Mouse (Mus musculus) hindbrain, embryonic 13.5 days (tissue): ENCODE results near the gene Zfp446. TPM values are rescaled to one million over a fixed set of nuclear protein-coding genes. Genes with fewer than 3 reads are reported as not detected.
A peak's percentile ranks its signal among the peaks of the same experiment; 100 is the strongest.

Experiments used
- ATAC-seq: fragments of 200-750 bp; cut with Nextera tagmentation; 2 replicates; pipeline ENCODE4 v1.8.0; 2017; ENCODE audit warnings: moderate TSS enrichment; ENCODE audit not compliant: low FRiP score
- H3K27ac ChIP-seq: fragments of 300-500 bp; sonication (generic); 2 replicates; pipeline ENCODE4 v1.5.1; 2015; ENCODE audit warnings: inconsistent platforms, mild to moderate bottlenecking, moderate library complexity
- H3K27me3 ChIP-seq: fragments of 300-500 bp; sonication (generic); 2 replicates; pipeline ENCODE4 v1.6.1; 2015; ENCODE audit warnings: mild to moderate bottlenecking, inconsistent platforms
- H3K36me3 ChIP-seq: fragments of 300-500 bp; sonication (generic); 2 replicates; pipeline ENCODE4 v1.6.1; 2015; ENCODE audit warnings: mild to moderate bottlenecking, inconsistent platforms
- H3K4me1 ChIP-seq: fragments of 300-500 bp; sonication (generic); replicated peaks from 2 replicates; pipeline ENCODE4 v1.6.1; 2015; ENCODE audit warnings: inconsistent platforms
- H3K4me2 ChIP-seq: fragments of 300-500 bp; sonication (generic); 2 replicates; pipeline ENCODE4 v1.6.1; 2015; ENCODE audit warnings: inconsistent platforms, mild to moderate bottlenecking, moderate library complexity
- H3K4me3 ChIP-seq: fragments of 300-500 bp; sonication (generic); 2 replicates; pipeline ENCODE4 v1.5.1; 2015; ENCODE audit warnings: mild to moderate bottlenecking, inconsistent platforms
- H3K9ac ChIP-seq: fragments of 300-500 bp; sonication (generic); 2 replicates; pipeline ENCODE4 v1.6.1; 2015; ENCODE audit warnings: mild to moderate bottlenecking, inconsistent platforms
- H3K9me3 ChIP-seq: fragments of 300-500 bp; sonication (generic); 2 replicates; pipeline ENCODE4 v1.6.1; 2016; ENCODE audit warnings: inconsistent platforms
- WGBS: fragments of 180-500 bp; shearing (Covaris S2); methylation state at CpG from one replicate; pipeline ENCODE4 v1.1.7; 2015; 5-methylcytosine and 5-hydroxymethylcytosine counted together
- polyA plus RNA-seq: library from polyadenylated mRNA; unstranded; fragments of >200 nt; fragmentation: Nextera tagmentation; extraction: Ambion mirVana; gene quantifications from 2 replicates; pipeline ENCODE4 v1.2.1, GENCODE M21; 2015

Gene Zfp446
- polyA plus RNA-seq, 1 experiment from 2014 or later = 12.4 TPM

- H3K4me1 ChIP-seq = peaks cover 42% of the 10 kb centered on the region
- no peak for ATAC-seq
- 92% methylated on average over 7 of the region's 7 CpGs for WGBS
- H3K27me3 ChIP-seq = no peaks in the 10 kb centered on the region
- H3K36me3 ChIP-seq = peaks cover 70% of the 10 kb centered on the region
- 0 out of 2 replicates have a peak overlapping the region, but pooled peaks have one; percentile 8 for H3K27ac ChIP-seq
- no peak overlapping the region for H3K9ac ChIP-seq
- no peaks in the 10 kb centered on the region for H3K9me3 ChIP-seq
- H3K4me2 ChIP-seq = no peak overlapping the region
- no peak overlapping the region for H3K4me3 ChIP-seq
These were observed 54.9 kb downstream of the Zfp446 start for GRCm38 (mm10) chr7:13032541-13032940.

DNA sequence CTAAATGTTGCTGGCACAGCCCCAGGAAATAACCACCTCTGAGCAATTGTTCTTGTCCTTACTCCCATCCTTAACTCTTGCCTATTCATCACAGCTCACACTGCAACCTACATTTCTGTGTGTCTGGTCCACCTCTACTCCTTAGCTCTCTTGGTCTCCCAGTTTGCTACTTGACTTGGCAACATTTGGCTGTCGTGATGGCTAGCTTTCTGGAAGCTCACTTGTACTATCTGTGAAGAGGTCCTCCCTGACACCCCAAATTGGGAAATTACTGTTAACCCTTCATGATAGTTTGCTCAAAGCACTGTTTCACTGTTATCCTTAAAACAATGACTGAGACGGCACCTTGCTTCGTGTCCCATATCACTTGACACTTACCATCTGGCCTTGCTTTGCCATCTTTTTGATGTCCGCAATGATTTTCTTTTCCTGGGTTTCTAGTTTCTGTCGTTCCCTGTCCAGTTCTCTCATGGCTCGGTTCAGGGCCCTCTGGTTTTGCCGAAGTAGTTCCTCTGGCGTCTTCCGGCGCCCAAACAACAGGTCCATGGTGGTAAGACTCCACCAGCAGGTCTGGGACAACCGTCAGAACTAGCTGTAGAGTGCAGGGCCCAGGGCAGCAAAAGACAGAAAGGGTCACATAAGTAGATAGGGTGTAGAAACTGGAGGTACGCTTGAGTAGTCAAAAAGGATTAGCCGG, 56.0 kb downstream of the Zfp446 start:
- H3K27me3 ChIP-seq = no peaks in the 10 kb centered on the region
- peaks cover 60% of the 10 kb centered on the region for H3K36me3 ChIP-seq
- H3K4me1 ChIP-seq = peaks cover 41% of the 10 kb centered on the region
- 52% methylated on average over 13 of the region's 13 CpGs for WGBS
- H3K9ac ChIP-seq = peak overlapping the region; percentile 85
- peak overlapping the region; percentile 95 for H3K4me2 ChIP-seq
- H3K27ac ChIP-seq = peak overlapping the region; percentile 95
- no peak for ATAC-seq
- no peaks in the 10 kb centered on the region for H3K9me3 ChIP-seq
- H3K4me3 ChIP-seq = peak overlapping the region; percentile 58

GRCm38 (mm10) chr7:13034148-13034977, 56.7 kb downstream of the Zfp446 start, which contains the start of gene Chmp2a:
Chmp2a (minus strand) TSS chr7:13034807.
- Histone ChIP-seq H3K4me3 (peak within 1 kb of the TSS; percentile 80), H3K27me3 (no peaks in the 10 kb centered on the region), H3K9me3 (no peaks in the 10 kb centered on the region), H3K4me1 (peaks cover 49% of the 10 kb centered on the region), H3K27ac (peak within 1 kb of the TSS; percentile 95), H3K36me3 (peaks cover 52% of the 10 kb centered on the region), H3K9ac (peak within 1 kb of the TSS; percentile 85), H3K4me2 (peak within 1 kb of the TSS; percentile 95)
- peak; percentile 76 for ATAC-seq
- under 1% methylated on average over 45 of the region's 45 CpGs for WGBS

Other genes starting within 250 kb of the Zfp446 start
- gene Vmn2r56, start 242.8 kb upstream of the Zfp446 start, polyA plus RNA-seq = not detected in 2 replicates
- 20.1 and 22.9 TPM in 2 replicates for gene Zscan18, start 174.2 kb upstream of the Zfp446 start, polyA plus RNA-seq
- 30.6 and 31.3 TPM in 2 replicates for gene Zfp329, start 159.0 kb upstream of the Zfp446 start, polyA plus RNA-seq
- 28.9 and 33.3 TPM in 2 replicates for gene Zfp110, start 143.1 kb upstream of the Zfp446 start, polyA plus RNA-seq
- 7.0 and 7.3 TPM in 2 replicates for gene Zfp128, start 96.7 kb upstream of the Zfp446 start, polyA plus RNA-seq
- gene Zscan22, start 80.0 kb upstream of the Zfp446 start, polyA plus RNA-seq = 10.6 and 10.9 TPM in 2 replicates
- gene Rps5, start 55.6 kb upstream of the Zfp446 start, polyA plus RNA-seq = 661 and 665 TPM in 2 replicates
- 0.70 TPM in 2 replicates for gene Rnf225, start 50.4 kb upstream of the Zfp446 start, polyA plus RNA-seq
- 13.6 and 13.7 TPM in 2 replicates for gene Zfp324, start 12.0 kb upstream of the Zfp446 start, polyA plus RNA-seq
- 0.19 and 0.44 TPM in 2 replicates for gene Slc27a5, start 20.3 kb downstream of the Zfp446 start, polyA plus RNA-seq
- 216 and 239 TPM in 2 replicates for gene Trim28, start 21.3 kb downstream of the Zfp446 start, polyA plus RNA-seq
- gene Zbtb45, start 32.2 kb downstream of the Zfp446 start, polyA plus RNA-seq = 37.0 and 37.4 TPM in 2 replicates
- 181 and 184 TPM in 2 replicates for gene Chmp2a, start 57.0 kb downstream of the Zfp446 start, polyA plus RNA-seq
- 80.3 and 95.9 TPM in 2 replicates for gene Ube2m, start 60.4 kb downstream of the Zfp446 start, polyA plus RNA-seq
- 6.0 and 6.7 TPM in 2 replicates for gene Mzf1, start 76.9 kb downstream of the Zfp446 start, polyA plus RNA-seq
- gene Vmn1r85, start 117.3 kb downstream of the Zfp446 start, polyA plus RNA-seq = 0.03 and 0.04 TPM in 2 replicates
- gene Vmn1r86, start 142.1 kb downstream of the Zfp446 start, polyA plus RNA-seq = not detected in 2 replicates
- gene Vmn1r87, start 162.3 kb downstream of the Zfp446 start, polyA plus RNA-seq = not detected in 2 replicates
- gene Vmn1r88, start 181.7 kb downstream of the Zfp446 start, polyA plus RNA-seq = not detected in 2 replicates
- gene Vmn1r89, start 235.2 kb downstream of the Zfp446 start, polyA plus RNA-seq = not detected in 2 replicates